Mouse (Mus musculus) cerebellum, adult 11 months (tissue): Measurements from ENCODE around the gene Trim23.
"Not testable (repeated sequence)": the region's sequence is repeated elsewhere in the genome, so short reads cannot be mapped to it uniquely, and the experiment has no call there.

Experiments
- DNase-seq: peaks from one replicate; pipeline ENCODE4 v3.0.0; 2022

Trim23 gene

DNA sequence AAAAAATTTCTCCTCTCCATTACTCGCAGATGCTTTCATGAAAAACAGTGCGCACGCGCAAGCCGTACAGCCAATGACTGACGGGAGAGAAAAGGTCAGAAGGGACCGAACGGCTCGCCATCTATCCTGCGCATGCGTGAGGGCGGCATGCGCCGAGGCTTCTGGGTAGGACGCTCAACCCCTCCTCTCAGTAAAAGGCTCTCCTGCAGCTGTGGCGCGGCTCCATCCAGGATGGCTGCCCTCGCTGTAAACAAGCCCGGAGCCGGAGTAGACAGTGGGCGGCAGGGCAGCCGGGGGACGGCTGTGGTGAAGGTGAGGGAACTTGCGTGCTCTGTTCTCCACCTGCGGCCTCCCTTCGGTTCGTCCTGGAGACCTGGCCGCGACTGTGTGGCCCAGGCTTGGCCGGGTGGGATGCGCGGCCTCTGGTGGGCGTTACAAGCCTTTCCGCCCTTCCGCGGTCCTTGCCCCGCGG is at the start of gene Trim23:
Gene Trim23, plus strand, starts transcription at position 148 of the 472 bp plus-strand sequence.
- DNase-seq = peak; percentile 97

DNA sequence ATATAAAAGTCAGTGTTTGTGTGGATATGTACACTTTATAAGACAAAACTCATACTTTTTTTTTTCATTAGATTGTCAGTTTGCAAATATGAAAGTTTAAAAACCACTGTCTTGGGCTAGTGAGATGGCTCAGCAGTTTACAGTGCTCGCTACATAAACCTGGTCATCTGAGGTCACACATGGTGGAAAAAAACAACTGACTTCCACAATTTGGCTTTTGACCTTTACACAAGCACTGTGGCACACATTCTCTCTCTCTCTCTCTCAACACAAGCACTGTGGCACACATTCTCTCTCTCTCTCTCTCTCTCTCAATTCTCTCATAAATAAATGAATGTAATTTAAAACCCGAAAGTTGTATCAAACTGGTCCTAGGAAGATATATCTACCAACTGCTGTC is 46.0 kb upstream of the Trim23 start:
- no peak for DNase-seq

DNA sequence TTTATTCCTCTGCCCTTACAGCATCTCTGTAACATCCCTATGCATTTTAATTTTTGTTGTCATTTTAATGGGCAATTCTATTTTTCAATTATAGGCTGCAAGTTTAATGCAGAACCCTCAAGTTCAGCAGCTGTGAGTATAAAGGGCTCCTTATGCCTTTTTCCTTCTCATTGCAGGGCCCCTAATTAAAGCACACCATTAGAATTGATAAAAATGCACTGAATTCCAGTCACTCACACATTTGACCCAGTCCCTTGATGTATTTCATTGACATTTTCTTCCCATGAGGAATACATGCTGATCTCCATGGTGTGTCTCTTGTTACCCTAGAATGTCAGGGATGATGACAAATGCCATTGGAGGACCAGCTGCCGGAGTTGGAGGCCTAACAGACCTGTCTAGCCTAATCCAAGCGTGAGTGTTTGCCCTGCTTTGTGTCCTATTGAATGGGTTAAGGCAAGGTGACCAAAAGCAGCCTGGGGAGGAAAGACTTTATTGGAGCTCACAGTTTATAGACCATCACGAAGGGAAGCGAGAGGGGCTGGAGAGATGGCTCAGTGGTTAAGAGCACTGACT is 44.0 kb upstream of the Trim23 start:
- DNase-seq = no peak

DNA sequence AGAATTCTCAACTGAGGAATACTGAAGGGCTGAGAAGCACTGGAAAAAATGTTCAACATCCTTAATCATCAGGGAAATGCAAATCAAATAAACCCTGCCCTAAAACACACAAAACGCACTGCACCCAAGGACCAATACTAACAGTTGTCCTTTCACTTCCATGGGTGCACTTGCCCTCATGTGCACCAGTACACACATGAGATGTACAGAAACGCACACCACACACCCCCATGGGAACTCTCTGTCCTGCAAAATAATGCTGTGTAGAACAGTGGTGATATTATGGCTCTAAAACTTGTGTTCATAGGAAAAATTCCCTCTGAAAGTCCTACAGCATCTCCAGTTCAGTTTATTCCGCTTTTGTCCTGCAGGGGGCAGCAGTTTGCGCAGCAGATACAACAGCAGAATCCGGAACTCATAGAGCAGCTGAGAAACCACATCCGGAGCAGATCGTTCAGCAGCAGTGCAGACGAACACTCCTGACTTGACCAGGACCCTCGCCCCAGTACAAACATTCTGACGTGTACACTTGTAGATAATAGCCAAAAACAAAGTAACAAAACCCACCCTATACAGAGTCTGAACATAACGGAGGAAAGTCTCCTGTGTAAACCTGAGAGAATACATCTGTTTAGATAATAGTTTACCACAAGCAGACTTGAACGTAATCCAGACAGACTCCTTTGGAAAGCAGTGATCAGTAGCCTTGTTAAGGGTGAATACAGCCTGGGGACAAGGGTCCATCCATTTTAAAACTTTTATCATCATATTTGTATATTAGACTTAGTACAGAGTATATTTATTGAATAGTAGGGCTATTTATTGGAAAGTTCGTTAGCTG is 39.0 kb upstream of the Trim23 start:
- peak; percentile 66 for DNase-seq

DNA sequence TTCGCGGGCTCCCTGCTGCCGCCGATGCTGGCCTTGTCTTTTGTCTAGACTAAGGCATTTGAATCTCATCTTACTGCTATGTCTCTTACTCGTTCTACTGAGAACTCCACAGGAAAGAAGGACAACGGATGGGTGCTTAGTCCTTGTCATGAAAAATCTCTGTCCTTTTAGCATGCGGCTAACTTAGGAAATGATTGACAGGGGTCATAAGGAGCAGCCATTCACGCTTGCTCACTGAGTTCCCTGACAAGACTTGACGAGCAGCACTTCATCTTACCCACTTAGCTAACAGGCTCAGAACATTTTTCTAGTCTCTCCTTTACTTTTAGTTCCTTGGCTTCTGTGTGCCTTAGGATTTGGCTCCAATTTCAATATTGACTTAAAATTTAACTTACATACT is 33.7 kb upstream of the Trim23 start:
- no peak for DNase-seq

DNA sequence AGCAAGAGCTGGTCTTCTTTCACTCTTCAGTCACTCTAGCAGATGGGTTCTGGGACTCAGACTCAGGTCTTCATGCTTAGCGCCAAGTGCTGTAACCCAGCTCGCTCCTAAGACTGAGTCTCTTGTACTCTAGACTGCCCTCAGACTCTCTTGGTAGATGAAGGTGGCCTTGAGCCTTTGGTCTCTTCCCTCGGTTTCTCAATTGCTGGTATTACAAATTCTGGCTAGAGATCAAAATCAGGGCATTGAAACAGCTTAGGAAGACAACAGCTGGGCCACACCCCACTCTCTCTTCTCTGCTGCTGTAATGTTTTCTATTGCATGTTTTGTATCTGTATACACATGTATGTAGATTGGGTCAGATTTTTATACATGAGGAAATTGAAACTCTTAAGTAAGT is 33.0 kb upstream of the Trim23 start:
- no peak for DNase-seq

DNA sequence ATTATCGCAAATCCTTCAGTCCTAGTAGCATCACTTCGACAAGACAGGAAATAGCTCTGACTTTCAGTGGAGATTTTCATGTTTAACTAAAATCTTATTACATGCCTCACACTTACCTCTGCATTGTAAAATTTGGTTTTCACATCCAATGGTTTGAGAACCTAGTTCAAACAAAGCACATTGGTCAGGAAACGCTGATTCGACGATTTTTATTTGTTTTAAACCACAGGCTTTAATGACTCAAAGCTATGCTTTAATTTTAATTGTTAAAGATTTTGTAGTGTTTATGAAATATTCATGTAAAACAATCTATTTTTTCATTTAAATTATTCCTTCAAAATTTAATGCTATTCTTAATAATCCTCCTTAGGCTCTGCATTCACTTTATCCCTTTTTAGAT is 24.4 kb upstream of the Trim23 start:
- DNase-seq = no peak

DNA sequence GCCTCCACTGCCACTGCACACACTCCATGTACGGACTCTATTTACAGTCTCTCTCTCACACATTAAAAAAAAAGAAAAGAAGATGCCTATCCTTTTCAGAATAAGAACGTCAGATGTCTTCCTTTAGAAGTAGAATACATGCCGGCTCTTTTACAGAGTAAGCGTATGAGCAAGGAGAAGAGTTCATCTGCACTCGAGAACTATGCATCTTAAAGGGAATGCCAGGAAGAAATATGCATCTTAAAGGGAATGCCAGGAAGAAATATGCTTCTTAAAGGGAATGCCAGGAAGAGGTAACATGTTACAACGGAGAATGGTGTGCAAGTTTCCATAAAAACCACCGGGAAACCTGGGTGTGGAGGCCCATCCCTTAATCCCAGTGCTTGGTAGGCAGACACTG is 23.5 kb upstream of the Trim23 start:
- no peak for DNase-seq

DNA sequence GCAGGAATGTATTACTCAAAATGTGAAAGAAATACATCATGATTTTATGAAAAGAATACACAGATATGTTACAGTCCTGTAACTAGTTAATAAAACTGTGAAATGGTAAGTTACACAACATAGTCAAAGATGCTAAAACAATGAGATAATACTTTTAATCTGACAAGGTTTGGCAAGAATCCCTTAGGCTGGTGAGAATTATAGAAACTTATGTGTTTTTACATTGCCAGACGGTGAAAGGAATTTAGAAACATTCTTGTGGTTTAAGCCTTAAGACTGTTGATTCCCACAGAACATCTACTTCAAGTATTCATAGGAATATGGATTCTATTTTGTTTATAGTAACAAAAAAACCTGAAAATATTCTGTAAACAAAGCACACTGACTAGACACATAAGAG is 22.9 kb upstream of the Trim23 start:
- DNase-seq = no peak

DNA sequence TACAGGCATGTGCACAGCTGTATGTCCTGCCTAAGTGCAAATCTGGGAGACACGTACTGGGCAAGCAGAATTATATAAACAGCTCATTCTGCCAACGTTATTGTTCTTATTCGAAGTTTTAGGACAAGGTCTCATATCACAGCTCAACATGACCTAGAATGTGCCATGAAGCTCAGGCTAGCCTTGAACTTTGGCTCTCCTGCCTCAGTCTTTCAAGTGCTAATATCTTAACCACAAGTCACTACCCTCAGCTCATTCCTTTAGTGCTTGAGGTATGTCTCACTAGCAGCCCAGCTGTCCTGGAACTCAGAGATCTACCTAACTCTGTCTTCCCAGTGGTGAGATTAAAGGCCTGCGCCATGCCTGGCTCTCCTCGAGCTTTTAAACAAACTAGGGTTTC is 6.9 kb upstream of the Trim23 start:
- DNase-seq = no peak

DNA sequence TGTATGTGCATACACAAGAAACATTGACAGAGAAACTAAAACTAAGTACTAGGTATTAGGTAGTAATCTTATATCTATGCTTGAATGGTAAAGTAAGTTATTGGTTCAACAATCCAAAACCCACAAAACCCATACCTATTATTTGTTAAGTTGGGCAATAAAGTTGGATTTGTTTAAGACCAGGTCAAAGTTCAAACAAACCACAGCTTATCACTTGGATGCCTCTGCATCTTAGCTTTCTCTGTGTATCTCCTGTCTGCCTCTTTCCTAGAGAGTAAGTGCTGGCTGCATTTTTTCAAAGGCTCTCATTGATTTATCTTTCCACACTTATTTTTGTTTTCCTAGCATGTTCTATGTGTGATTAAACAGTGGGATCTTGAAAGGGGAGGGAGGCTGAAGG is 6.1 kb upstream of the Trim23 start:
- DNase-seq = no peak

DNA sequence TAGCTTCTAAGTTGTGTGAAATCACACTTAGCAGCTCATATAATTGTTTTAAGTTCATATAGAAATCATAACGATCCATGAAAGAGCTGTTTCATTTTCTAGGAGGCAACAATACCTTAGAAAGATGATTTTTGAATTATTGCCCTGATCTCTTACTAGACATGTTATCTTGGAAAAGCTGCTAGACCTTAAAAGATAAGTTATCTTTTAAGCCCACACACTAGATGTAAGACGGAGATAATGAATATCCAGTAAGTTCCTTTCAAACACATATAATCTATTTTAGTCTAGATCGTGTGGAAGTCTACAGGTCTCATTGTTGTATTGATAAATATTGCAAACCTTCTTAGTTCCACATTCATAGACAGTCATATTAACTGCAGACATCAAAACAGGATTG is 1.7 kb upstream of the Trim23 start:
- DNase-seq = no peak

DNA sequence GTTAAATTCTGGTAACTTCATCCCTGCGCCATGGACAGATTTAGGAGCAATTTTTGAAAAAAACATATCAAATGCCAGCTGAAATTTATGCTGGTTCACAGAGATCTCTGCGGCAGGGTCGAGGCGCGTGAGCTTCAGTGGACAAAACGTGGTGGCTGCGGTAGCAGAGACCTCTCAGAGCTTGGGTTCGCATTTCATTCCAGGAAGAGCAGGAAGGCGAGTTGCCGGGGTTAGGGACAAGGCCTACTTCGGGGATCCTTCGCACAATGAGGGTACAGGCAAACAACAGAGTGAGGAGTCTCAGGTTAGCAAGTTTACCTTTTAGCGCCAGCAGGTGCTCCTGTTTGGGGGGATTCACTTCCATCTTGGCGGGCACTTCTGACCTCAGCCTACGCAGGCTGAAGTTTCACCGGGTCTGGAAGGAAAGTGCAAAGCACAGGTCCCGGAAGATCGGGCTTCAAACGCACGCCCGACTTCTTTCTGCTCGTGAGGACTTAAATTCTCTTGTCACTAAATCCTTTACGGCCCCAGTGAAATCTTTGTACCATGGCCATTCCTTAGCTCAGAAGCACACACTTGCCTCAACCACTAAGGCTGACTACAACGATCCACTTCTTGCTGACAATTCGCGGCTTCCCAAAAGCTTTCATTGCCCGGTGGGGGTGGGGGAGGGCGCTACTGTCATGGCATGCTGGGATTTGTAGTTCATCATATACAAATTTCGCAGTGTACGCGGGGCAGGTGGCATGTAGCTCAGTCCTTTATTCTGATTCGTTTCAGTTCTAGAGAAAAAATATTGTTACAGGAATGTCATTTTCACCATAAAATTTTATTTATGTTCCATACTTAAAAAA is 574 bp upstream of the Trim23 start, which contains the start of gene Trappc13:
Gene Trappc13, minus strand, starts transcription at position 674 of the 854 bp plus-strand sequence.
- no peak for DNase-seq

DNA sequence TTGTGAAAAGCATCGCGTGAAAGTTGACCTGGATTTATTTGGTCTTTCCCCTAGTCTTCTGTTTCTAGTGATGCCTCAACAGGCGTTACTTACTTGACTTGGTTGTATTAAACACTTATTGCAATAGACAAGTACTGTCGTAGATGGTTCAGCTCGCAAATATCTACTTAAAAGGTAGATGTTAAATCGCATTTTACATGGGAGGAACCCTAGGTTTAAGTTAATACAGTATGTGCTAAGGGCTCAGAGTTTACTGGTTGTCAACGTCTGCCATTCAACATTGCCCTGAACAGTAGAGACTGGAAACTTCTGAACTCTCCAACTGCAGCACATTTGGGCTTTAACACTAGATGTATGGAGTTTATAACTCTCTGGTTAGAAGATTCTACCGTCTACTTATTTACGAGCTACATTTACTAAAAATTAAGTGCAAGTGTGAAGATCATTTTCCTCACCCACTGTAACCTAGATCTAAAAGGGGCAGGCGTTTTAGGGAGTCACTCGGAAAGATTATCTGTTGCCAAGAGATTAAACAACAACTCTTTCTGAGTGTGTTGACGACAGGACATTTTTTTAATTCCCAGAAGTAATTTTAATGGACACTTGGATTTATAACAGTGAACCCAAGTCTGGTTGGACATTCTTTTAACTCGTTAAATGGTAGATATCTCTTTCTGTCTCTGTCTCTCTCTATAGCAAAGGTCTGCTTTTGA is 735 bp downstream of the Trim23 start:
- no peak for DNase-seq

DNA sequence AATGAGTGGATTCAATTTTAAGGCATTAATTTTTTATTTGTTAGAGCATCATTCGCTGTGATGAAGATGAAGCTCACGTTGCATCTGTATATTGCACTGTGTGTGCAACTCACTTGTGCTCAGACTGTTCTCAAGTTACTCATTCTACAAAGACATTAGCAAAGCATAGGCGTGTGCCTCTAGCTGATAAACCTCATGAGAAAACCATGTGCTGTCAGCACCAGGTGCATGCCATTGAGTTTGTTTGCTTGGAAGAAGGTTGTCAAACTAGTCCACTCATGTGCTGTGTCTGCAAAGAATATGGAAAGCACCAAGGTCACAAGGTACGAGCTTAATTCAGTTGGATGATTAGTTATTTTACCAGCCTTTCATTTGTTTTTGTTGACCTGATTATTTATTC is 8.8 kb downstream of the Trim23 start:
- DNase-seq = no peak

DNA sequence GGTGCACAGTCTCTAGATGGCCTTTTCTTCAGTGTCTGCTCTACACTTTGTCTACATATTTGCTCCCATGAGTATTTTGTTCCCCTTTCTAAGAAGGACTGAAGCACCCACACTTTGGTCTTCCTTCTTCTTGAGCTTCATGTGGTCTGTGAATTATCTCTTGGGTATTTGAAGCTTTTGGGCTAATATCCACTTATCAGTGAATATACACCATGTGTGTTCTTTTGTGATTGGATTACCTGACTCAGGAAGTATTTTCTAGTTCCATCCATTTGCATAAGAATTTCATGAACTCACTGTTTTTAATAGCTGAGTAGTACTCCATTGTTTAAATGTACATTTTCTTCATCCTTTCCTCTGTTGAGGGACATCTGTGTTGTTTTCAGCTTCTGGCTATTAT is 17.3 kb downstream of the Trim23 start:
- DNase-seq = not testable (repeated sequence)

DNA sequence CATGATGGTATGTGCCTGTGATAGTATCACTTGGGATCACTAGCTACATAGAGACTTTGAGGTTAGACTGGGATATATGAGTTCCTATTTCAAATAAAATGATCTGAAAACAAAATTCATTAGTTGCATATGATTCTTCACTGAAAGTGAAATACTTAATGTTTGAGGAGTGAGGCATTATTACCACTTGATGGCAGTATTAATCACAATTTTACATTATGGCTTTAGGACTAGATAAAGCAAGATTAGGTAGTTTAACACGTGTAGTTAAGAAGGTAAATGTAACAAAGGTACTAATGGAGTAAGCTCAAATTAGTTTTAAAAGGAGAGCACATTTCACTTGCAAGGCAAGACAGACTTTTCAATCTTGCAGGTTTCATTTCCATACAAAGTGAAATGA is 25.7 kb downstream of the Trim23 start:
- DNase-seq = no peak

DNA sequence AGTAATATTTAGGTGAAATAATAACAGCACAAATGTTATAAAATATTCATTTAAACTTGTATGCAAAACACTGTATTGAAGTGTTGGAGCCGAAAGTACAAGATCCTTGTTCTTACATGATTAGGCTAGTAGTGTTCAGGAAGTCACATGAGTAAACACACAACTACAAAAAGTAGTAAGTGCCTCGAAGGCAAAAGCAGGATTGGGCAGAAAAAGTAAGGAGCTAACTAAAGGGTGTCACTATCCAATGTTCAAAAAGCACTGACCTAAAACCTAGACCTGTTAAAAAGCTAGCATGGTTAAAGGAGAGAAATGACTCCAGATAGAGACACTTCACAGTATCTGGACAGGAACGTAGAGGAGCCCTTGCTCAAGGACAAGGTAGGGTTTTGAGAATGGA is 48.9 kb downstream of the Trim23 start:
- no peak for DNase-seq

DNA sequence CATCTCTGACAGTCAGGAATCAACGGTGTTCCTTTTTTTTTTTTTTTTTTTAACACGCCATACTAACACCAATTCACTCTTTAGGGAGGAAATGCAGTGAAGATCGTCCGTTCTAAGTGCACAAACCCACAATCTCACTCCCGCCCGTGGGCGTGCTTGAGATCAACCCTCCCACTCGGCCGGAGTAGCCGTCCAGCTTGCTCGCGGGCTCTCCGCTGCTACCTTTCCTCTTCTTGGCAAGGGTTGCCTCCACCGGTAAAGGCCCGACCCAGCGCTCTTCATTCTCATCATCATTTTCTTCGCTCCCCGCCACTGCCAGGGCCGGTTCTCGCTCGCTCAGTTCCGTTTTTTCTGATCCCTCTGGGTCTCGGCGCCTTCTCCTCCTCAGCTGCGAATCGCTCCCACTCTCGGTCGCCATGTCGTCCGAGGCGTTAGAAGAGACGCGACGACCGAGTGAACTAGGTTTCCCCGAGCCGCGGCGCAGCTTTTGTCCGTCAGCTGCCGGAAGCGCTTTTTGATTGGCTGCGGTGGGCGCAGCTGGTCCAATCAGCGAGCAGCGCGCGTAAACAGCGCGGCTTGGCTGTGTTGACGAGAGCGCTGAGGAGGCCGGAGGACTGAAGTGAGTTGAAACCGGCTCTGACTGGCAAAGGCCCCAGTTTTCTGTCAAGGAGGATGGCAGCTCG is 49.9 kb downstream of the Trim23 start, which contains the start of the genes Cenpk and Ppwd1:
Gene Cenpk, plus strand, starts transcription at position 228 of the 683 bp plus-strand sequence.
Gene Ppwd1, minus strand, starts transcription at position 460 of the 683 bp plus-strand sequence.
- DNase-seq = peak; percentile 91

DNA sequence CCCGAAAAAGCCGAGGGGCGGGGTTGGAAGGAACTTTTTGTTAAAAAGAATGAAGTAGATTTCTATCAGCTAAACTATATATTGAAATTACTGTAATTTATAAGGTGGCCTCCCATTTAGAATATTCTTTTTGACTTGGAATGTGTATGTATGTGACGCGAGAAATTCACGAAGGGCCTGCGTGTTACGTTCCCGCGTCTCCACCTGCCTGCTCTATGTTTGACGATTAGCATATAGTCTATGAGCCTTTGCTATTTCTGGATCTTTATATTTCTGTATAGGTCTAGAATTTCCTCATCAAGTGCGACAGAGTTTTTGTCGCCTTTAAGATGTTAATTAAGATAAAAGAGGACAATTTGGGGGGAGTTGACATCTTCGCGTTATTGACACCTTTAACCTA is 50.6 kb downstream of the Trim23 start:
- no peak for DNase-seq
